Mouse (Mus musculus) lung, embryonic 15.5 days (tissue): ENCODE data around the gene Frmd4a. TPM values are rescaled to one million over a fixed set of nuclear protein-coding genes. Genes with fewer than 3 reads are reported as not detected.
A peak's percentile ranks its signal among the peaks of the same experiment; 100 is the strongest.

ENCODE experiments used
- ATAC-seq: fragments of 200-750 bp; cut with Nextera tagmentation; 2 replicates; pipeline ENCODE4 v1.8.0; 2017; ENCODE audit warnings: moderate number of reproducible peaks, borderline replicate concordance; ENCODE audit not compliant: low FRiP score, low TSS enrichment; ENCODE audit errors: extremely low read depth
- H3K27ac ChIP-seq: fragments of 300-500 bp; sonication (generic); 2 replicates; pipeline ENCODE4 v1.5.1; 2015; ENCODE audit warnings: moderate library complexity, mild to moderate bottlenecking, inconsistent platforms
- H3K27me3 ChIP-seq: fragments of 300-500 bp; sonication (generic); 2 replicates; pipeline ENCODE4 v1.6.1; 2015; ENCODE audit warnings: inconsistent platforms
- H3K36me3 ChIP-seq: fragments of 300-500 bp; sonication (generic); 2 replicates; pipeline ENCODE4 v1.6.1; 2015; ENCODE audit warnings: inconsistent platforms
- H3K4me1 ChIP-seq: fragments of 300-500 bp; sonication (generic); 2 replicates; pipeline ENCODE4 v1.6.1; 2015; ENCODE audit warnings: inconsistent platforms
- H3K4me2 ChIP-seq: fragments of 300-500 bp; sonication (generic); 2 replicates; pipeline ENCODE4 v1.6.1; 2015; ENCODE audit warnings: inconsistent platforms, mild to moderate bottlenecking, moderate library complexity
- H3K4me3 ChIP-seq: fragments of 300-500 bp; sonication (generic); 2 replicates; pipeline ENCODE4 v1.5.1; 2015; ENCODE audit warnings: mild to moderate bottlenecking, inconsistent platforms
- H3K9ac ChIP-seq: fragments of 300-500 bp; sonication (generic); 2 replicates; pipeline ENCODE4 v1.6.1; 2015; ENCODE audit warnings: inconsistent platforms
- H3K9me3 ChIP-seq: fragments of 300-500 bp; sonication (generic); 2 replicates; pipeline ENCODE4 v1.6.1; 2016; ENCODE audit warnings: inconsistent platforms
- WGBS: fragments of 180-500 bp; shearing (Covaris S2); methylation state at CpG from one replicate; pipeline ENCODE4 v1.1.7; 2015; 5-methylcytosine and 5-hydroxymethylcytosine counted together
- polyA plus RNA-seq: library from polyadenylated mRNA; unstranded; fragments of >200 nt; fragmentation: Nextera tagmentation; extraction: Ambion mirVana; gene quantifications from 2 replicates; pipeline ENCODE4 v1.2.1, GENCODE M21; 2015

Frmd4a gene
- polyA plus RNA-seq, 1 experiment from 2014 or later = 33.5 TPM

GRCm38 (mm10) chr2:4260324-4261058 lies 243.0 kb downstream of the Frmd4a start:
- no peak overlapping the region for H3K27ac ChIP-seq

GRCm38 (mm10) chr2:4262667-4263066 lies 245.2 kb downstream of the Frmd4a start:
- H3K4me3 ChIP-seq = no peak overlapping the region
- no peaks in the 10 kb centered on the region for H3K27me3 ChIP-seq
- no peak overlapping the region for H3K4me2 ChIP-seq
- no peaks in the 10 kb centered on the region for H3K36me3 ChIP-seq
- 72% methylated on average over 3 of the region's 3 CpGs for WGBS
- H3K9me3 ChIP-seq = no peaks in the 10 kb centered on the region; the same call in 1 of the 2 replicates
- H3K9ac ChIP-seq = no peak overlapping the region
- no peaks in the 10 kb centered on the region for H3K4me1 ChIP-seq
- no peak overlapping the region for H3K27ac ChIP-seq
- no peak for ATAC-seq

More at GRCm38 (mm10) chr2:4260324-4261058, 243.0 kb downstream of the Frmd4a start:
- no peaks in the 10 kb centered on the region for H3K4me1 ChIP-seq
- no peak overlapping the region for H3K4me3 ChIP-seq
- no peak overlapping the region for H3K4me2 ChIP-seq
- H3K9me3 ChIP-seq = no peaks in the 10 kb centered on the region
- H3K27me3 ChIP-seq = no peaks in the 10 kb centered on the region
- ATAC-seq = no peak
- 50% methylated on average over 10 of the region's 10 CpGs for WGBS
- H3K36me3 ChIP-seq = no peaks in the 10 kb centered on the region
- H3K9ac ChIP-seq = no peak overlapping the region

- H3K4me2 ChIP-seq = no peak overlapping the region
- no peak for ATAC-seq
- H3K36me3 ChIP-seq = no peaks in the 10 kb centered on the region
- no peaks in the 10 kb centered on the region for H3K4me1 ChIP-seq
- H3K4me3 ChIP-seq = no peak overlapping the region
- no peak overlapping the region for H3K9ac ChIP-seq
- WGBS = 84% methylated on average over 7 of the region's 7 CpGs
- no peak overlapping the region for H3K27ac ChIP-seq
- H3K27me3 ChIP-seq = no peaks in the 10 kb centered on the region
- no peaks in the 10 kb centered on the region; the same call in 1 of the 2 replicates for H3K9me3 ChIP-seq
Measured at GRCm38 (mm10) chr2:4267377-4267776, 249.9 kb downstream of the Frmd4a start.

- WGBS = 28% methylated on average over 5 of the region's 5 CpGs
- Histone ChIP-seq H3K9me3 (no peaks in the 10 kb centered on the region), H3K36me3 (no peaks in the 10 kb centered on the region), H3K4me1 (peaks cover 22% of the 10 kb centered on the region), H3K27me3 (no peaks in the 10 kb centered on the region), H3K4me3 (no peak overlapping the region), H3K27ac (no peak overlapping the region), H3K9ac (no peak overlapping the region), H3K4me2 (no peak overlapping the region)
- peak; percentile 79; the same call in 1 of the 2 replicates for ATAC-seq
Measured at GRCm38 (mm10) chr2:4282777-4283176, 265.3 kb downstream of the Frmd4a start.

- Histone ChIP-seq H3K9me3 (no peaks in the 10 kb centered on the region), H3K27ac (no peak overlapping the region), H3K4me2 (no peak overlapping the region), H3K4me3 (no peak overlapping the region), H3K27me3 (no peaks in the 10 kb centered on the region), H3K9ac (no peak overlapping the region), H3K36me3 (no peaks in the 10 kb centered on the region), H3K4me1 (peaks cover 22% of the 10 kb centered on the region)
- WGBS = 18% methylated on average over 4 of the region's 4 CpGs
- ATAC-seq = no peak
Measured at GRCm38 (mm10) chr2:4285693-4286291, 268.3 kb downstream of the Frmd4a start.

GRCm38 (mm10) chr2:4286390-4286901 lies 268.9 kb downstream of the Frmd4a start:
- no peak overlapping the region for H3K4me2 ChIP-seq
- no peak overlapping the region for H3K9ac ChIP-seq
- no peaks in the 10 kb centered on the region for H3K36me3 ChIP-seq
- peaks cover 22% of the 10 kb centered on the region for H3K4me1 ChIP-seq
- H3K4me3 ChIP-seq = no peak overlapping the region
- 0 out of 2 replicates have a peak overlapping the region, but pooled peaks have one; percentile 2 for H3K27ac ChIP-seq
- H3K27me3 ChIP-seq = no peaks in the 10 kb centered on the region
- no peaks in the 10 kb centered on the region for H3K9me3 ChIP-seq
- ATAC-seq = peak; percentile 64; the same call in 1 of the 2 replicates
- WGBS = 18% methylated on average over 8 of the region's 8 CpGs

- Histone ChIP-seq H3K9ac (no peak overlapping the region), H3K9me3 (no peaks in the 10 kb centered on the region), H3K4me1 (peaks cover 16% of the 10 kb centered on the region), H3K4me3 (no peak overlapping the region), H3K27ac (no peak overlapping the region), H3K27me3 (no peaks in the 10 kb centered on the region), H3K36me3 (no peaks in the 10 kb centered on the region), H3K4me2 (no peak overlapping the region)
- 87% methylated on average over 2 of the region's 2 CpGs for WGBS
- no peak for ATAC-seq
Measured at GRCm38 (mm10) chr2:4290475-4290874, 273.0 kb downstream of the Frmd4a start.

- Histone ChIP-seq H3K9me3 (no peaks in the 10 kb centered on the region), H3K27me3 (no peaks in the 10 kb centered on the region), H3K4me2 (no peak overlapping the region), H3K36me3 (no peaks in the 10 kb centered on the region), H3K4me1 (peaks cover 11% of the 10 kb centered on the region), H3K27ac (no peak overlapping the region), H3K9ac (no peak overlapping the region), H3K4me3 (no peak overlapping the region)
- WGBS = 54% methylated on average over 2 of the region's 2 CpGs
- ATAC-seq = no peak
Measured at GRCm38 (mm10) chr2:4291100-4291499, 273.6 kb downstream of the Frmd4a start.

GRCm38 (mm10) chr2:4291671-4292070 lies 274.2 kb downstream of the Frmd4a start:
- no peak overlapping the region for H3K4me3 ChIP-seq
- no peaks in the 10 kb centered on the region for H3K27me3 ChIP-seq
- no peaks in the 10 kb centered on the region for H3K9me3 ChIP-seq
- no peak overlapping the region for H3K9ac ChIP-seq
- H3K27ac ChIP-seq = no peak overlapping the region
- no peak for ATAC-seq
- WGBS = 92% methylated on average over 3 of the region's 3 CpGs
- no peaks in the 10 kb centered on the region for H3K36me3 ChIP-seq
- no peak overlapping the region for H3K4me2 ChIP-seq
- peaks cover 5% of the 10 kb centered on the region for H3K4me1 ChIP-seq

- ATAC-seq = no peak
- Histone ChIP-seq H3K36me3 (no peaks in the 10 kb centered on the region), H3K27ac (no peak overlapping the region), H3K4me3 (no peak overlapping the region), H3K9ac (no peak overlapping the region), H3K4me2 (no peak overlapping the region), H3K27me3 (no peaks in the 10 kb centered on the region), H3K4me1 (peaks cover 21% of the 10 kb centered on the region), H3K9me3 (no peaks in the 10 kb centered on the region)
- WGBS = 88% methylated on average over 1 of the region's 1 CpGs
Measured at GRCm38 (mm10) chr2:4293726-4294125, 276.2 kb downstream of the Frmd4a start.

GRCm38 (mm10) chr2:4295641-4296040 lies 278.1 kb downstream of the Frmd4a start:
- no peak overlapping the region for H3K4me3 ChIP-seq
- H3K4me2 ChIP-seq = no peak overlapping the region
- H3K9ac ChIP-seq = no peak overlapping the region
- no peaks in the 10 kb centered on the region for H3K36me3 ChIP-seq
- ATAC-seq = no peak
- H3K27ac ChIP-seq = no peak overlapping the region
- H3K27me3 ChIP-seq = no peaks in the 10 kb centered on the region
- peaks cover 40% of the 10 kb centered on the region for H3K4me1 ChIP-seq
- no peaks in the 10 kb centered on the region for H3K9me3 ChIP-seq

- no peaks in the 10 kb centered on the region for H3K9me3 ChIP-seq
- H3K4me2 ChIP-seq = no peak overlapping the region
- no peak for ATAC-seq
- 45% methylated on average over 10 of the region's 10 CpGs for WGBS
- H3K36me3 ChIP-seq = no peaks in the 10 kb centered on the region
- H3K27me3 ChIP-seq = no peaks in the 10 kb centered on the region
- peak overlapping the region; percentile 88 for H3K27ac ChIP-seq
- H3K9ac ChIP-seq = no peak overlapping the region
- H3K4me3 ChIP-seq = no peak overlapping the region
- H3K4me1 ChIP-seq = peaks cover 43% of the 10 kb centered on the region
Measured at GRCm38 (mm10) chr2:4296881-4297280, 279.4 kb downstream of the Frmd4a start.
